Mouse (Mus musculus) heart, adult 9 months (tissue): ENCODE measurements around the gene Mfsd14a.

Experiments
- DNase-seq, 2 experiments: peaks; one replicate each; pipeline ENCODE4 v3.0.0; 2022; ENCODE audit warnings: low spot score in 2 of 2

The Mfsd14a gene

DNA sequence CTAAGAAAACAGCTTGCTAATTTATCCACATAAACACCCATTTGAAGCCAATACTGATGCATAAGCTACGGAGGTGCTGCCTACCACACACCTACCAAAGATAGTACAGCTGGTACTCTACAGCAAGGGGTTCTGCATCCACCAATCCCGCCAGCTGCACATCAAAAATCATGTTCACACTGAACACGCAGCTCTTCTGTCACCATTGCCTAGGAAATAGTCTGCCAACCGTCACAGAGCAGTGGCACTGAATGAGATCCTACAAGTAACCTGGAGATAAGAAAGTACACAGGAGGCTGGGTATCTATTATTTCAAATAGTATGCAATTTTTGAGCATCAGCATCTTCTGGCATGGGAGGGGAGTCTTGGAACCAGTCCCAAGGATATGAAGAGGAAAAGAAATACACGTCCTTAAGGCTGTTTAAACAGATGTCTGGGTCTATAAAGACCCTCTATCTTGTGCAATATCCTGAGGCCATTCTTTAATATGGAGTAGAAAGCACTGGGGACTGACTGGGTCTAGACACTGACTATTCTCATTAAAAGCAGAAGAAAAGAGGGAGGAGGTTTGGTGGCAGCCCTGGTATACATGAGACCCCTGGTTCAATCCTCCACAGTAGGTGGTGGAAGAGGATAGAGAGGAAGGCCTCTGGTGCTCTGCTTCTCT lies 9.1 kb downstream of the Mfsd14a start:
- no peak for DNase-seq

GRCm38 (mm10) chr3:116652033-116652446 lies 10.4 kb downstream of the Mfsd14a start:
- DNase-seq = no peak

DNA sequence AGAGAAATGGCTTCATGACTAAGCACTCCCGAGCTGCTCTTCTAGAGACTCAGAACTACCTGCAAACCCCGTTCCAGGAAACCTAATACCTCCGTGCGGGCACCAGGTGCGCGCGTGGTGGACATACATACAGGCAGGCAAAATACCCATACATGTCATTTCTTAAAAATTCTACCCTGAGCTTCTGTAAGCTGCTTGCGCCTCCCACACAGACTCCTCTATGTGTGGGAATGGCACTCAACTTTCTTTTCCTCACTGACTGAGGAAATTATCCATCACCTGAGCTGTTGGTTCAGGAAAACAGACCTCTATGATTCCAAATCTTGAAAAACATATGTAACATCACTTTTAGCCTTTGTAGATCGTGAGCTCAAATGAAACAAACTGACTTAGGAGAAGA lies 11.8 kb downstream of the Mfsd14a start:
- DNase-seq = no peak

GRCm38 (mm10) chr3:116648805-116649204 lies 13.7 kb downstream of the Mfsd14a start:
- no peak for DNase-seq

DNA sequence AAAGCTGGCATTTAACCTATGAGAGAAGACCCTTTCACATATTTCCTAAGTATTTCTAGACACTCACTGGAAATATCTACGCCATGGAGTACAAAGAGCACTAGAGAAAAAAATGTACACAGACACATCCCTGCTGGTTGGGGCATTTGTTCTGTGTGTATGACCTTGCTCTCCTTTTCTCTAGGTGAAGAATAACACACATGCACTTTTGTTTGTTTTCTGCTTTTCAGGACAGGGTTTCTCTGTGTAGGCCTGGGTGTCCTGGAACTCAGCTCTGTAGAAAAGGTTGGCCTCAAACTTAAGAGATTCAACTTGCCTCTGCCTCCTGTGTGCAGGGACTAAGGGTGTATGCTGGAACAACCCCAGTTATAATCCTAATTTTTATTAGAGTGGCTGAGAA lies 16.1 kb downstream of the Mfsd14a start:
- no peak for DNase-seq

DNA sequence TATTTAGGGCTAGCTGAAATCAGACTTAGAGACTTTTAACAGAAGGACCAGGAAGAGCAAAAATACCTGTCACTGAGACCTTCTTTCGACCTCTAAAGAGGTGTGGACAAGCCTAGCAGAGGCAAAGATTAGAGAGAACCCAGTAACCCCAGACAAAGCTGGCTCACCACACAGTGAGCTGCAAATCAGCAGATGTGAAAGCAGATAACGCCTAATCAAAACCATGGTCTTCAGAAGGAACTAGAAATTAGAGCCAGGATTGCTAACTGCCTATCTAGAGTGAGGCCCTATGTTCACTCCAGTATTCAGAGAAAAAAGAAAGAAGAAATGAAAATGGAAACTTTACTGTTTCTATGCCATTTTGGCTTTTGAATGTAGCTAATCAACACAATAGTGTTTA lies 20.1 kb downstream of the Mfsd14a start:
- DNase-seq = no peak

- no peak for DNase-seq
Observed at GRCm38 (mm10) chr3:116641811-116642371, 20.6 kb downstream of the Mfsd14a start.

- no peak for DNase-seq
Observed at GRCm38 (mm10) chr3:116640024-116640423, 22.5 kb downstream of the Mfsd14a start.

DNA sequence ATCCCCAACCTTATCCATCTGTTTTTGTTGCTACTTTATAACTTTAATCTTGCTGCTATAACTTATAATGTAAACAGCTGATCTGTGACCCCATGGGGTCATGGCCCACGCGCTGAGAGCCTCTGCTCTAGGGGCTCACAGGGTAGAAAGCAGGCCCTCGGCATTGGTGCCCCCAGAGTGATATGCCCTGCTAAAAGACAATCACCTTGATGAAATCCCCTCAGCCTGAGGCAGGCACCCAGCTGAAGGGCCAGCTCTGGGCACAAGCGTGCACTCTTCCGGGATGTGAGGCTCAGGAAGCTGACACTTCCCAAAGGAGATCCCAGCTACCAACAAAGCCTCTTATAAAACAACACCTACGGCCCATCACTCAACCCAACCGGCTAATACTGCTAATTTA lies 23.9 kb downstream of the Mfsd14a start:
- DNase-seq = no peak

DNA sequence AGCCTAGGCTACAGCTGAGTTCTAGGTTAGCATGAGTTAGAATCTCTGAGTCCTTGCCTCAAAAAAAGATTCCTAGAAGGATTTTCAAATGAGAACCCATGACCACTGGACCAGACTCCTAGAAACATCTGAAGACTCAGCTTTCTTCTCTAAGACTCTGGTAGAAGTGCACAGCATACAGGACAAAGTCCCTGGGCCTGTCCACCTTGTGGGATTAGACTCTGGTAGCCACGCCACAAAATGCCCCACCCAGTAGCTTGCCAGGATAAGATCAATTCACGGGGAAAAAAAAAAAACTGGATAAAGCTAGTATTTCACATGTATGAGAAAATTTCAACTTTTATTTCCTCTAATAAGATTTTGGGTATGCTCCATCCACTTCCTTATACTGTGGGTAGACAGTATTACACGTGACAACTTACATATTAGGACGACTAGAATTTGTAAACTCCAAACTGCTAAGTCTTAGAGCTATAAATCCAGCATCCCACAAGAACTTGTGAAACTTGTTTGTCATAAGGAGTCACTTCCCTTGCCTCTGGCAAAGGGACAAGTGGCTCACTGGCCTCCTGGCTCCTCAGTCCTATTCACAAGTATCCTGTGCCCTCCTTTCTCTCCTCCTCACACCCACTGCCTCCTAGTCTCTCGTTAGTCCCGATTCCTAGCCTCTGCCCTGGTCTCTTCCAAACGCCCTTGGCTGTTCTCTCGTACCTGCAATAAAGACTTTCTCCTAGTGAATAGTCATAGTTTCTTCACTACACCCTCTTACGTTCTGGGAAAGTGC lies 24.6 kb downstream of the Mfsd14a start:
- DNase-seq = no peak

DNA sequence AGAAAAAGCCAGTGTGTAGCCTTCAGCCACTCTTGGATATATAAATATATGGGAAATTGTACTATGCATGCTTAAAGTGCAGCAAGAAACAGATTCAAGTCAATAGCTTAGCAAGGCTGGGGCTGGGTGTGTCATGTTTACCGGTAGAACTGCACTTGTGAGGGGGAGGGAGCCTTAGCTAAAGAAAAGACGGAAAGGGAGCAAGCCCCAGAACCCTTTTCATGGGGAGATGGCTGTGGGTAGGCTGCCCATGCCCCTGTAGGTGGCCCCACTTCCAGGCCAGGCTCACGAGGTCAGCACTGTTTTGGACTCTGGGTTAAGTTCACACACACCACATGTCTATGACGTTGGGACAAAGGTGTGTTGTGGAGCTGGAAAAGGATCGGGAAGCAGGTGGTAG lies 26.7 kb downstream of the Mfsd14a start:
- no peak for DNase-seq

DNA sequence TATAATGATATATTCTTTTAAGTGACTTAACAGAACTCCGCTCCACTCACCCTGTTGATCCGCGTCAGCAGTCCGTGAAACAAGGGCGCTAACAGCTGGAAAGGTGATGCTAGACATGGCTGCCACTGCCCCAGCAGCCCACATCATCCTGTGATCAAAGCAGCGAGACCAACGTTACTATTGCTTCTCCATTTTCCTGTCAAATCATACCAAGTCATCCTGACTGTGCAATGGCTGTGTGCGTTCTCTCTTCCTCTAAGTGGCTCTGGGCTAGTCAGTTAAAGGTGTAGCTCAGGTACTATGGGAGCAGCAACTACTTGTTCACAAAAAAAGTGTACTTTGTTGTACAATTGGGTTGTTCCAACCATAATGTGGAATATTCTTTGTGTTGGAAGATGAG lies 27.6 kb downstream of the Mfsd14a start:
- no peak for DNase-seq

DNA sequence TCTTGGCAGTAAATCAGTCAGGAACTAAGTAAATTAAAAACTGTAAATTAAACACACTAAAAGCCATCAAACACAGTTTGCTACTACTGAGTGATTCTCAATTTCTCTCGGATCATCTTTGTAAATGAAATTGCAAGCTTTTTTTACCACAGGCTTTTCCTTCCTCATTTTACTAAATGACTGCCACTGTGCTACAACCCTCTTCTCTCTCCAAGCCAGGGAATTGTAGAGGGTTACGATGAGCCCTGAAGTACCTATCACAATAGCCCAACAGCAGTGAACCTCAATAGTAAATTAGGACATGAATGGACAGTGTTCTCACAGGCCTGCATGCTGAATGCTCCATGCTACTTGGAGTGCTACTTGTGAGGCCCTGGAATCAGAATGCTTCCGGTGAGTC lies 28.4 kb downstream of the Mfsd14a start:
- no peak for DNase-seq

GRCm38 (mm10) chr3:116632971-116633370 lies 29.5 kb downstream of the Mfsd14a start:
- no peak for DNase-seq

DNA sequence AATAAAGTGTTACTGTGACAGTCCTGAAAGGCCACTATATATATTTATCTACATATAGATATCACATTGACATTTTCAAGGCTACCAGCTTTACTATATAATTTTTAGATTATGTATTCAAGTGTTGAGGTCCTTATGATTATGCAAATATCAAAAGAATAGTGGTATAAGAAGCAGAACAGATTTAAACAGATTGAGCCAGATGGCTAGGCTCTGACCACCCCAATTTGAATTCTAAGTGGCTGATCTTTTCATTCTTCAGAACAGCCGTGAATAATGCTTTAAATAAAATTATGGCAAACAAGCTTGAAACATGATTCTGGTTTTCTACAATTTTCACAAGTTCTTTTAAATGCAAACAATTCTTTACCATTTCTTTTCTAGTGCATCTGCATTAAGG lies 31.0 kb downstream of the Mfsd14a start:
- no peak for DNase-seq

GRCm38 (mm10) chr3:116622641-116623040 lies 39.8 kb downstream of the Mfsd14a start:
- DNase-seq = no peak

GRCm38 (mm10) chr3:116620636-116621370 lies 41.7 kb downstream of the Mfsd14a start:
- no peak for DNase-seq

- DNase-seq = no peak
Observed at GRCm38 (mm10) chr3:116618855-116619254, 43.6 kb downstream of the Mfsd14a start.

DNA sequence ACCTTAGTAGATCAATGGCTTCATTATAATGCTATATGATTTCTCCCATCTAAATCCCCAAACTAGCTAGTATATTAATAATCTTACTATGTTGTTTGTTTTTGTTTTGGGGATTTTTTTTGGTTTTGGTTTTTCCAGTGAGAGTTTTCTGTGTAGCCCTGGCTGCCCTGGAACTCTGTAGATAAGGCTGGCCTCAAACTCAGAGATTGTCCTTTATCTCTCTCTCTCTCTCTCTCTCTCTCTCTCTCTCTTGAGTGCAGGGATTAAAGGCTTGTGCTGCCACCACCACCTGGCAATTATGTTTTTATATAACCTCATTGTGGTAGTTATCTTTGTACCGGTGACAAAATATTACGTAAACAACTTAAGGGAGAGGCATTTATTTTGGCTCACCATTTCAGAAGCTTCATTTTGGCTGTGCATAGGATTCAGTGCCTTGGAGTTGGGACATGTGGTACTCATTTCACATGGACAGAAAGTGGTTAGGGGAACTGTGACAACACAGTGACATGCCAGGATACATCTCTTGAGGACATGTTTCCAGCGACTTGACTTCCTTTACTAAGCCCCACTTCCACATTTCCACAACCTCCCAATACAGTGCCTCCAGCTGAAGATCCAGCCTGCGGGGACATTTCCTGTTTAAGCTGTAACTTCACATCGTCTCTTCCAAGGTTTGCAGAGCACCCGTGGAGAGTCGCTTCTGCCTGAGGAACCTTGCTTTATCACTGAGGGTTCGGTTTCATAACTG lies 47.0 kb downstream of the Mfsd14a start:
- no peak for DNase-seq

- DNase-seq = peak in 1 of 2 experiments; percentile 31
Observed at GRCm38 (mm10) chr3:116614295-116614892, 48.1 kb downstream of the Mfsd14a start, which contains the start of gene Trmt13. TSS of gene Trmt13 (minus strand) at chr3:116614587.

DNA sequence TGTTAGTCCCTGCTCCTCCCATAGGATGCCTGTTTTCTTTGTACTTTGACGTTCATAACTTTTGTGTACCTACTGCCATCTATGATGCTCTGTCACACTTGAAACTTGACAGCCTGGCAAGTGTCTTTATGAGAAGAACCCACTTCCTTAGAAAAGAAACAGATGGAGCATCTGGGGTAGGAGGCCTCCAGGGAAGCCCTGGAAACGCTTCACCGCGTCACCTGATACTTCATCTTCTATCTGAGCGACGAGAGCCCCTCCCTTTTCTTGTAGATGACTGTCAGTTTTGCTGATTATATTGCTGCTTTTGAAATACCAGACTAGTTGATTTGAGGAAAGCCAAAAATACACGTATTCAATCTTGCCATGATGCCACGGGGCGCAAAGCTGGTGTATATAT lies 57.9 kb downstream of the Mfsd14a start:
- DNase-seq = no peak
